Mouse (Mus musculus) liver, embryonic 14.5 days (tissue): ENCODE measurements around the gene Rbms1. TPM values are rescaled to one million over a fixed set of nuclear protein-coding genes. Genes with fewer than 3 reads are reported as not detected.
A peak's percentile ranks its signal among the peaks of the same experiment; 100 is the strongest.

Experiments
- ATAC-seq: fragments of 200-750 bp; cut with Nextera tagmentation; 2 replicates; pipeline ENCODE4 v1.8.0; 2017; ENCODE audit warnings: moderate number of reproducible peaks, mild to moderate bottlenecking, moderate library complexity; ENCODE audit not compliant: insufficient read depth
- DNase-seq, 3 experiments: peaks; one replicate each; pipeline ENCODE4 v3.0.0-alpha.2; 2012 to 2013; ENCODE audit warnings: low read depth in 3 of 3, low spot score in 3 of 3
- H3K27ac ChIP-seq: fragments of 300-500 bp; sonication (generic); 2 replicates; pipeline ENCODE4 v1.5.1; 2014; ENCODE audit warnings: moderate library complexity, mild to moderate bottlenecking, control low read depth, inconsistent platforms
- H3K27me3 ChIP-seq: fragments of 300-500 bp; sonication (generic); 2 replicates; pipeline ENCODE4 v1.6.1; 2014; ENCODE audit warnings: mild to moderate bottlenecking, low read length, moderate library complexity; ENCODE audit not compliant: control insufficient read depth, insufficient read depth
- H3K36me3 ChIP-seq: fragments of 300-500 bp; sonication (generic); replicated peaks from 2 replicates; pipeline ENCODE4 v1.6.1; 2014; ENCODE audit warnings: low read depth; ENCODE audit not compliant: control insufficient read depth, insufficient read depth
- H3K4me1 ChIP-seq, 2 experiments: fragments of 200-500 bp in 1 of 2; fragments of 300-500 bp in 1 of 2; sonication (generic) in 1 of 2; replicated peaks; 2 replicates each; pipeline ENCODE4 v1.6.1; 2012 to 2014; ENCODE audit warnings: antibody characterized with exemption in 1 of 2, inconsistent platforms in 1 of 2, low read length in 1 of 2; ENCODE audit not compliant: control insufficient read depth in 2 of 2, insufficient read depth in 2 of 2
- H3K4me2 ChIP-seq: fragments of 300-500 bp; sonication (generic); 2 replicates; pipeline ENCODE4 v1.6.1; 2014; ENCODE audit warnings: low read depth, mild to moderate bottlenecking, control low read depth, moderate library complexity
- H3K4me3 ChIP-seq, 2 experiments: fragments of 200-500 bp in 1 of 2; fragments of 300-500 bp in 1 of 2; sonication (generic) in 1 of 2; 2 replicates each; pipeline ENCODE4 v1.5.1; 2012 to 2014; ENCODE audit warnings: low read depth in 2 of 2, low read length in 2 of 2, mild to moderate bottlenecking in 2 of 2, control low read depth in 1 of 2, inconsistent platforms in 1 of 2, moderate library complexity in 1 of 2; ENCODE audit not compliant: insufficient read depth in 1 of 2
- H3K9ac ChIP-seq: fragments of 300-500 bp; sonication (generic); replicated peaks from 2 replicates; pipeline ENCODE4 v1.6.1; 2014; ENCODE audit warnings: mild to moderate bottlenecking, control low read depth, moderate library complexity
- H3K9me3 ChIP-seq: fragments of 300-500 bp; sonication (generic); 2 replicates; pipeline ENCODE4 v1.6.1; 2016; ENCODE audit warnings: low read length, mixed read lengths; ENCODE audit not compliant: control insufficient read depth
- CTCF ChIP-seq: IDR thresholded peaks from 2 replicates; pipeline ENCODE4 v1.5.1; 2016; ENCODE audit warnings: antibody characterized with exemption, low read depth, control low read depth
- EP300 ChIP-seq: IDR thresholded peaks from 2 replicates; pipeline ENCODE4 v1.6.1; 2016; ENCODE audit warnings: antibody characterized with exemption, low read depth
- WGBS: fragments of 180-500 bp; shearing (Covaris S2); extraction: QIAGEN DNeasy Blood & Tissue Kit; methylation state at CpG from one replicate; pipeline ENCODE4 v1.1.7; 2014; ENCODE audit not compliant: insufficient replicate concordance; 5-methylcytosine and 5-hydroxymethylcytosine counted together
- polyA plus RNA-seq, 2 experiments: library from polyadenylated mRNA; depleted of rRNA in 1 of 2; stranded (reverse) in 1 of 2; unstranded in 1 of 2; fragments of >200 nt; fragmentation: Nextera tagmentation in 1 of 2; extraction: Ambion mirVana in 1 of 2; gene quantifications; 2 replicates each; pipeline versions ENCODE4 v1.2.1 to v1.2.3; 2012 to 2014

The Rbms1 gene
- polyA plus RNA-seq, 2 experiments = 16.8 to 31.8 TPM

GRCm38 (mm10) chr2:60809441-60809921 is 153.5 kb downstream of the Rbms1 start:
- WGBS = 77% methylated on average over 7 of the region's 7 CpGs
- H3K36me3 ChIP-seq = no peaks in the 10 kb centered on the region
- no peak overlapping the region for H3K27ac ChIP-seq
- no peak overlapping the region for H3K4me2 ChIP-seq
- peaks cover 0 to 26% of the 10 kb centered on the region in 2 experiments; a peak in 2 of 4 replicates for H3K4me1 ChIP-seq
- TF ChIP-seq EP300 (no peak), CTCF (no peak)
- H3K4me3 ChIP-seq = no peak overlapping the region
- ATAC-seq (0 out of 2 replicates have a peak, but pooled peaks have one; percentile 13), DNase-seq (no peak)
- H3K27me3 ChIP-seq = no peaks in the 10 kb centered on the region
- H3K9ac ChIP-seq = no peak overlapping the region
- H3K9me3 ChIP-seq = no peaks in the 10 kb centered on the region

- TF ChIP-seq EP300 (no peak), CTCF (no peak)
- ATAC-seq = no peak
- peaks cover 0 to 29% of the 10 kb centered on the region in 2 experiments; a peak in 2 of 4 replicates for H3K4me1 ChIP-seq
These were observed 154.2 kb downstream of the Rbms1 start for GRCm38 (mm10) chr2:60808822-60809221.

GRCm38 (mm10) chr2:60807341-60808195 is 155.4 kb downstream of the Rbms1 start:
- no peak overlapping the region for H3K4me3 ChIP-seq
- H3K9me3 ChIP-seq = no peaks in the 10 kb centered on the region
- 68% methylated on average over 11 of the region's 11 CpGs for WGBS
- TF ChIP-seq EP300 = no peak
- TF ChIP-seq CTCF = no peak
- no peak overlapping the region for H3K4me2 ChIP-seq
- no peak for DNase-seq
- no peak overlapping the region for H3K27ac ChIP-seq
- H3K27me3 ChIP-seq = no peaks in the 10 kb centered on the region
- ATAC-seq = no peak
- H3K4me1 ChIP-seq = peaks cover 0 to 31% of the 10 kb centered on the region in 2 experiments; a peak in 2 of 4 replicates
- no peak overlapping the region for H3K9ac ChIP-seq
- no peaks in the 10 kb centered on the region for H3K36me3 ChIP-seq

More at GRCm38 (mm10) chr2:60808822-60809221, 154.2 kb downstream of the Rbms1 start:
- H3K27ac ChIP-seq = no peak overlapping the region
- no peak for DNase-seq
- WGBS = 67% methylated on average over 6 of the region's 6 CpGs
- no peak overlapping the region for H3K4me2 ChIP-seq
- H3K27me3 ChIP-seq = no peaks in the 10 kb centered on the region
- H3K4me3 ChIP-seq = no peak overlapping the region
- no peaks in the 10 kb centered on the region for H3K36me3 ChIP-seq
- no peak overlapping the region for H3K9ac ChIP-seq
- no peaks in the 10 kb centered on the region for H3K9me3 ChIP-seq

- Histone ChIP-seq H3K27me3 (no peaks in the 10 kb centered on the region), H3K4me2 (no peak overlapping the region), H3K4me1 (peaks cover 0 to 25% of the 10 kb centered on the region in 2 experiments; a peak in 2 of 4 replicates), H3K27ac (no peak overlapping the region), H3K36me3 (no peaks in the 10 kb centered on the region), H3K9ac (no peak overlapping the region), H3K9me3 (no peaks in the 10 kb centered on the region), H3K4me3 (no peak overlapping the region)
- no peak for TF ChIP-seq EP300
- TF ChIP-seq CTCF = no peak
- DNase-seq (no peak), ATAC-seq (no peak)
- 73% methylated on average over 7 of the region's 7 CpGs for WGBS
These were observed 158.2 kb downstream of the Rbms1 start for GRCm38 (mm10) chr2:60804763-60805162.

- Histone ChIP-seq H3K4me2 (no peak overlapping the region), H3K27me3 (no peaks in the 10 kb centered on the region), H3K4me1 (peaks cover 0 to 17% of the 10 kb centered on the region in 2 experiments; a peak in 2 of 4 replicates), H3K36me3 (no peaks in the 10 kb centered on the region), H3K9ac (no peak overlapping the region), H3K9me3 (no peaks in the 10 kb centered on the region), H3K4me3 (no peak overlapping the region), H3K27ac (no peak overlapping the region)
- DNase-seq = no peak
- 66% methylated on average over 6 of the region's 6 CpGs for WGBS
- TF ChIP-seq EP300 (no peak), CTCF (no peak)
- no peak for ATAC-seq
These were observed 159.6 kb downstream of the Rbms1 start for GRCm38 (mm10) chr2:60803377-60803776.
